Mouse (Mus musculus) C2C12 (cell line): ENCODE data around the gene Pdcd1.

ENCODE experiments used
- CTCF ChIP-seq: IDR thresholded peaks from one replicate; pipeline ENCODE4 v1.5.1; 2011; ENCODE audit not compliant: control insufficient read depth, insufficient read depth, insufficient read length
- MAX ChIP-seq: IDR thresholded peaks from one replicate; pipeline ENCODE4 v1.6.1; 2011; ENCODE audit warnings: mild to moderate bottlenecking, control low read depth
- MYOD1 ChIP-seq: IDR thresholded peaks from one replicate; pipeline ENCODE4 v1.6.1; 2011; ENCODE audit warnings: low read depth; ENCODE audit not compliant: control insufficient read depth, insufficient read length

DNA sequence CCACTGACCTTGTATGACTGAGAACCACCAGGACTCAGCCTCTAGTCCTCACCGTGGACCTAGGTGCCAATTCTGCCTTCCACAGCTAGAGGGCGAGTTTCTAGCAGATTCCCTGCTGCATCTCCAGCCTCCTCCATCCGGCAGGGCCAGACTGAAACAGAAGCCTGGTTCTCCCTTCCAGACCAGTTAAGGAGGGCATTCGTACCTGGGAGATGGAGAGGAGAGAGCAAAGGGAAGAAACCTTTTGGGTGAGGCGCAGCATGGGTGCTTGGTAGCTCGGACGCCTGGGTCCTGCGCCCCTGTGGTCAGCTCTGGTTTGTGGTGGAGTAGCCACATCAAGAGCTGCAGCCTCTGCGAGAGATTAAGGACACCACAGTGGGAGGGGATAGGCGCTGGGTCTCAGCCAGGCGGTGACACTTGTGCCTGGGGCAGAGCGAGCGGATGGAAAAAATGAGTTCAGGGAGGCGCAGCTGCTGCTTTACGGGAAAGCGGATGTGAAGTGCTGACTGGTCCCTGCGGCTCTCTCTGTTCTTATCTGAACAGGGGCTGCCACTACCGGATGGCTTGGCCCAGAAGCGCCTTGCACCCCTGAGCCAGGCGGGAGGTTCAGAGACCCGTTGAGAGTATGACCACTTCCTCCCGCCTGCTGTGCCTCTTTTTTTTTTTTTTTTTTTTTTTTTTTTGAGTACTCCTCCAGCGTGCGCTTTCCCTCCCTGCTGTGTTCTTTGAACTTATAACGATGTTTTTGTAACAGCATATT, 17.2 kb downstream of the Pdcd1 start:
- no peak for TF ChIP-seq MAX
- TF ChIP-seq CTCF = peak; percentile 49
- peak; percentile 72 for TF ChIP-seq MYOD1
